In the genomic region with DNA sequence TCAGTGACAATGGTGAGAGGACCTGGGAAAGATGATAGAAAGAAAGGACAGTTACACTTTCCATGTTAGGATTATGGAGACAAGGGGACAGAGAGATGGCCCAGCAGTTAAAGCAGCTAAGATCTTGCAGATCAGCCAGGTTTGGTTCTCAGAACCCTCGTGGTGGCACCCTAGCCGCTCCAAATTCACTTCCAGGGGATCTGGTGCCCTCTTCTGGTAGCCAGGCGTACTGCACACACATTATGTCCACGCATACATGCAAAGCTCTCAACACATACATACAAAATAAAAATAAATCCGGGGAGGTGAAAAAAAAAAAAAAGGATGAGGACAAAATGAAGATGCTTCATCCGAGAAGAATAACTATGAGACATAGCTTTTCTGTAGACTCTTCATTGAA, we compare ENCODE assay signal across 9 mouse cellular contexts. TPM values are rescaled to one million over a fixed set of nuclear protein-coding genes. Genes with fewer than 3 reads are reported as not detected.
DNase-seq lines count a peak whose midpoint lies in the region; ATAC-seq and TF ChIP-seq lines count a peak whose summit lies in the region.
"Had no signal": no experiment of that assay in that cellular context is flagged by ENCODE, and none has a peak within 500 bp of the region (broad histone marks: within the 10 kb centered on the region; RNA-seq: fewer than 3 reads in every experiment).

No protein-coding gene starts in this region.

- CTCF ChIA-PET in Patski (lab: Charles Lee): interaction anchor here (1.6 kb wide), 1 partner anchor 9 kb away, joined by 7 read pairs; no protein-coding TSS in a partner anchor

- peaks cover 3% of the 10 kb centered on the region; the same call in 1 of the 2 replicates for H3K9me3 ChIP-seq in intestine, postnatal 0 days (ENCODE audit: control insufficient read depth)
- no peaks in the 10 kb centered on the region for H3K9me3 ChIP-seq in intestine, embryonic 15.5 days
- H3K9me3 ChIP-seq in limb, embryonic 11.5 days (ENCODE audit: control insufficient read depth, low read length): no peaks in the 10 kb centered on the region; the same call in 1 of the 2 replicates

- H3K4me2 ChIP-seq in intestine, postnatal 0 days (replicated peaks; ENCODE audit: low read depth): no peak overlapping the region
- H3K4me2 ChIP-seq in intestine, embryonic 15.5 days (replicated peaks): no peak overlapping the region
- H3K4me2 ChIP-seq in limb, embryonic 11.5 days (ENCODE audit: low read depth, severe bottlenecking): no peak overlapping the region
- H3K4me2 ChIP-seq: limb, embryonic 12.5 days had no signal

- peak; percentile 23 to 27 for DNase-seq in B cell, adult 2 months
- no peak for DNase-seq in Patski (ENCODE audit: low read depth, low spot score)
- peak; percentile 66 for DNase-seq in limb, embryonic 11.5 days (ENCODE audit: low spot score)
- no peak for DNase-seq in spleen, adult 18-20 months
- no peak for DNase-seq in right cerebral cortex, postnatal 36 days (ENCODE audit: low spot score in 2 of 2)

- peak; percentile 73 for TF ChIP-seq CTCF in intestine, postnatal 0 days (IDR thresholded peaks at IDR 0.05; ENCODE audit: low read depth)
- TF ChIP-seq CTCF in Patski (IDR thresholded peaks at IDR 0.05): peak; percentile 81

- no peaks in the 10 kb centered on the region for H3K4me1 ChIP-seq in intestine, postnatal 0 days (replicated peaks; ENCODE audit: control insufficient read depth, insufficient read depth, low read length)
- no peaks in the 10 kb centered on the region for H3K4me1 ChIP-seq in intestine, embryonic 15.5 days (replicated peaks)
- peaks cover 2% of the 10 kb centered on the region; the same call in 1 of the 2 replicates for H3K4me1 ChIP-seq in limb, embryonic 11.5 days (ENCODE audit: control insufficient read depth, insufficient read depth, low read length)

- 67% methylated on average over 6 of the region's 6 CpGs for WGBS in intestine, postnatal 0 days
- WGBS in intestine, embryonic 15.5 days: 66% methylated on average over 6 of the region's 6 CpGs
- WGBS in limb, embryonic 11.5 days: 61% methylated on average over 6 of the region's 6 CpGs

- no peak overlapping the region for H3K4me3 ChIP-seq in intestine, postnatal 0 days (ENCODE audit: low read depth, low read length)
- no peak overlapping the region for H3K4me3 ChIP-seq in intestine, embryonic 15.5 days (replicated peaks)
- no peak overlapping the region for H3K4me3 ChIP-seq in limb, embryonic 11.5 days (ENCODE audit: low read depth, low read length)
- H3K4me3 ChIP-seq: limb, embryonic 12.5 days had no signal

- no peak for ATAC-seq in intestine, postnatal 0 days
- ATAC-seq in intestine, embryonic 15.5 days: no peak
- no peak for ATAC-seq in Patski
- ATAC-seq in limb, embryonic 11.5 days (ENCODE audit: insufficient number of reproducible peaks, low FRiP score, low TSS enrichment, low read depth): no peak
- ATAC-seq in frontal cortex, adult (ENCODE audit: low TSS enrichment): no peak

- no peaks in the 10 kb centered on the region for H3K27me3 ChIP-seq in intestine, postnatal 0 days (replicated peaks; ENCODE audit: control insufficient read depth, insufficient read depth, low read length)
- no peaks in the 10 kb centered on the region for H3K27me3 ChIP-seq in intestine, embryonic 15.5 days (replicated peaks)
- H3K27me3 ChIP-seq in Patski: peaks cover 3% of the 10 kb centered on the region
- H3K27me3 ChIP-seq in limb, embryonic 11.5 days (ENCODE audit: control insufficient read depth, insufficient read depth, low read length): no peaks in the 10 kb centered on the region
- H3K27me3 ChIP-seq: limb, embryonic 12.5 days had no signal

- no peak overlapping the region for H3K27ac ChIP-seq in intestine, postnatal 0 days (ENCODE audit: low read depth, low read length)
- no peak overlapping the region for H3K27ac ChIP-seq in intestine, embryonic 15.5 days
- H3K27ac ChIP-seq in limb, embryonic 11.5 days (replicated peaks; ENCODE audit: low read depth, low read length): no peak overlapping the region
- H3K27ac ChIP-seq: limb, embryonic 12.5 days had no signal

- in situ Hi-C loops in Patski (cut with MboI; ENCODE audit: low pct_unique_long_range_greater_than_20kb): loop anchor here (10.0 kb wide), 1 partner anchor 392 kb away; no protein-coding TSS in a partner anchor

- no peaks in the 10 kb centered on the region for H3K36me3 ChIP-seq in intestine, postnatal 0 days (ENCODE audit: control insufficient read depth, insufficient read depth)
- no peaks in the 10 kb centered on the region for H3K36me3 ChIP-seq in intestine, embryonic 15.5 days
- H3K36me3 ChIP-seq in limb, embryonic 11.5 days (ENCODE audit: control insufficient read depth, insufficient read depth, low read length): no peaks in the 10 kb centered on the region
- H3K36me3 ChIP-seq: limb, embryonic 12.5 days had no signal

- POLR2A ChIA-PET in Patski (lab: Charles Lee): interaction anchor here (0.6 kb wide), 1 partner anchor 700 kb away, joined by 3 read pairs; no protein-coding TSS in a partner anchor

- no peak overlapping the region for H3K9ac ChIP-seq in intestine, postnatal 0 days (ENCODE audit: low read depth, low read length)
- no peak overlapping the region for H3K9ac ChIP-seq in intestine, embryonic 15.5 days
- H3K9ac ChIP-seq in limb, embryonic 11.5 days (ENCODE audit: low read length): no peak overlapping the region
- H3K9ac ChIP-seq: limb, embryonic 12.5 days had no signal

RNA-seq across cellular contexts. Expression of a gene that starts 40.6 kb away (rescaled TPM):
- polyA plus RNA-seq in intestine, postnatal 0 days (2015; fragmentation: Nextera tagmentation; extraction: Ambion mirVana): 0.35 and 0.56 TPM in 2 replicates
- polyA plus RNA-seq in intestine, embryonic 15.5 days (2015; fragmentation: Nextera tagmentation; extraction: Ambion mirVana): 0.11 and 0.15 TPM in 2 replicates
- polyA plus RNA-seq in Patski (2021): 0.04 TPM
- not detected in 2 replicates for polyA plus RNA-seq in limb, embryonic 11.5 days (2014; fragmentation: Nextera tagmentation; extraction: Ambion mirVana)

Comparison
In these comparisons a context has a peak if more than half of its experiments do, and no peak if none do; other contexts are left out.
1. DNase-seq: peak in B cell, adult 2 months (2 of 2) and limb, embryonic 11.5 days (single experiment); none in Patski (single experiment), spleen, adult 18-20 months (0 of 2) and right cerebral cortex, postnatal 36 days (0 of 2).